Mouse (Mus musculus) heart, postnatal 0 days (tissue): Measurements from ENCODE around the gene Nrg3.

Source experiments
- CTCF ChIP-seq: IDR thresholded peaks from 2 replicates; pipeline ENCODE4 v1.5.1; 2016; ENCODE audit warnings: antibody characterized with exemption, control low read depth, low read depth
- EP300 ChIP-seq: IDR thresholded peaks from 2 replicates; pipeline ENCODE4 v1.6.1; 2016; ENCODE audit warnings: antibody characterized with exemption, low read depth

DNA sequence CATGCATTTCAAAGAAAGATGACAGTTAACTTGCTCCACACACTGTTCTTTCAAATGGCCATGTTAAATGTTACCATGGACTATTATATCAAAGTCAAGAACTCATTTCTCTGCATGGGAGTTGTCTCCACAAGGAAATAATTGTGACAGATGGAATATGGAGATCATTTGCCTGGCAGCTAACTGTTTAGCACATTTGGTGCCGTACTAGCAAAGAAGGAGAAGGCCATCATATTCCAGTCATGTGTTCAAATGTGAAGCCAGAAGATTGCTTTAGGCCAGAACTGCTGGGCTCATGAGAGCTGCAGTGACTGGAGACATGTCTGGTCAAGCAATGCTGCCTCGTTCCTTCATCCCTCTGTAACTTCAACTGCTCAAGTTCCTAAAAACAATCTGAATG lies 1025.8 kb downstream of the Nrg3 start:
- no peak for TF ChIP-seq EP300
- no peak for TF ChIP-seq CTCF
